Mouse (Mus musculus): ENCODE results near the gene Ism1. TPM values are rescaled to one million over a fixed set of nuclear protein-coding genes. Genes with fewer than 3 reads are reported as not detected.

Ism1 gene
- polyA plus RNA-seq, 1 experiment, result 0.02 TPM

- Histone ChIP-seq H3K36me3 (ENCODE audit: control insufficient read depth, insufficient read depth) (no peaks in the 10 kb centered on the region), H3K27me3 (ENCODE audit: control insufficient read depth, insufficient read depth, insufficient read length) (no peaks in the 10 kb centered on the region), H3K79me3 (ENCODE audit: low read depth) (no peaks in the 10 kb centered on the region), H3ac (ENCODE audit: control insufficient read depth, insufficient read length, low read depth) (no peak overlapping the region), H3K4me3 (ENCODE audit: insufficient read depth, poor library complexity, severe bottlenecking) (no peak overlapping the region), H3K79me2 (ENCODE audit: control insufficient read depth, insufficient read depth) (no peaks in the 10 kb centered on the region)
- no peak for TF ChIP-seq CEBPB (IDR thresholded peaks at IDR 0.05; ENCODE audit: low read depth)
- TF ChIP-seq FOSL1 (IDR thresholded peaks at IDR 0.05; ENCODE audit: insufficient read depth, low read length, poor library complexity, severe bottlenecking), result no peak
- no peak for TF ChIP-seq MYOD1 (IDR thresholded peaks at IDR 0.05; ENCODE audit: control insufficient read depth, insufficient read length, low read depth)
- TF ChIP-seq MAX (IDR thresholded peaks at IDR 0.05), result no peak
- no peak for TF ChIP-seq CTCF (IDR thresholded peaks at IDR 0.05; ENCODE audit: control insufficient read depth, insufficient read depth, insufficient read length)
- TF ChIP-seq USF1 (IDR thresholded peaks at IDR 0.05; ENCODE audit: low read depth), result no peak
Measured at GRCm38 (mm10) chr2:139711640-139712039, 33.7 kb downstream of the Ism1 start.

GRCm38 (mm10) chr2:139712046-139712445 lies 34.1 kb downstream of the Ism1 start:
- Histone ChIP-seq H3K4me3 (ENCODE audit: insufficient read depth, poor library complexity, severe bottlenecking) (no peak overlapping the region), H3K79me2 (ENCODE audit: control insufficient read depth, insufficient read depth) (no peaks in the 10 kb centered on the region), H3K27me3 (ENCODE audit: control insufficient read depth, insufficient read depth, insufficient read length) (no peaks in the 10 kb centered on the region), H3ac (ENCODE audit: control insufficient read depth, insufficient read length, low read depth) (no peak overlapping the region), H3K79me3 (ENCODE audit: low read depth) (no peaks in the 10 kb centered on the region), H3K36me3 (ENCODE audit: control insufficient read depth, insufficient read depth) (no peaks in the 10 kb centered on the region)
- TF ChIP-seq FOSL1 (IDR thresholded peaks at IDR 0.05; ENCODE audit: insufficient read depth, low read length, poor library complexity, severe bottlenecking), result no peak
- TF ChIP-seq MYOG (IDR thresholded peaks at IDR 0.05; ENCODE audit: control insufficient read depth, extremely low read depth, insufficient read length), result no peak
- TF ChIP-seq CEBPB (IDR thresholded peaks at IDR 0.05; ENCODE audit: low read depth), result no peak
- TF ChIP-seq MAX (IDR thresholded peaks at IDR 0.05), result no peak
- no peak for TF ChIP-seq CTCF (IDR thresholded peaks at IDR 0.05; ENCODE audit: control insufficient read depth, insufficient read depth, insufficient read length)
- TF ChIP-seq USF1 (IDR thresholded peaks at IDR 0.05; ENCODE audit: low read depth), result no peak

GRCm38 (mm10) chr2:139714206-139714605 lies 36.2 kb downstream of the Ism1 start:
- no peaks in the 10 kb centered on the region for H3K79me3 ChIP-seq (ENCODE audit: low read depth)
- no peaks in the 10 kb centered on the region for H3K27me3 ChIP-seq (ENCODE audit: control insufficient read depth, insufficient read depth, insufficient read length)
- no peaks in the 10 kb centered on the region for H3K36me3 ChIP-seq (ENCODE audit: control insufficient read depth, insufficient read depth)
- H3K79me2 ChIP-seq (ENCODE audit: control insufficient read depth, insufficient read depth), result no peaks in the 10 kb centered on the region
- no peak overlapping the region for H3K4me3 ChIP-seq (ENCODE audit: insufficient read depth, poor library complexity, severe bottlenecking)
- TF ChIP-seq FOSL1 (IDR thresholded peaks at IDR 0.05; ENCODE audit: insufficient read depth, low read length, poor library complexity, severe bottlenecking) (no peak), MAX (IDR thresholded peaks at IDR 0.05) (no peak), CEBPB (IDR thresholded peaks at IDR 0.05; ENCODE audit: low read depth) (no peak), MYOD1 (IDR thresholded peaks at IDR 0.05; ENCODE audit: control insufficient read depth, insufficient read length, low read depth) (no peak), CTCF (IDR thresholded peaks at IDR 0.05; ENCODE audit: control insufficient read depth, insufficient read depth, insufficient read length) (no peak), MYOG (IDR thresholded peaks at IDR 0.05; ENCODE audit: control insufficient read depth, extremely low read depth, insufficient read length) (no peak), USF1 (IDR thresholded peaks at IDR 0.05; ENCODE audit: low read depth) (no peak)
- H3ac ChIP-seq (ENCODE audit: control insufficient read depth, insufficient read length, low read depth), result no peak overlapping the region

GRCm38 (mm10) chr2:139717772-139718171 lies 39.8 kb downstream of the Ism1 start:
- Histone ChIP-seq H3K79me3 (ENCODE audit: low read depth) (no peaks in the 10 kb centered on the region), H3K27me3 (ENCODE audit: control insufficient read depth, insufficient read depth, insufficient read length) (no peaks in the 10 kb centered on the region), H3ac (ENCODE audit: control insufficient read depth, insufficient read length, low read depth) (no peak overlapping the region), H3K4me3 (ENCODE audit: insufficient read depth, poor library complexity, severe bottlenecking) (no peak overlapping the region), H3K79me2 (ENCODE audit: control insufficient read depth, insufficient read depth) (no peaks in the 10 kb centered on the region), H3K36me3 (ENCODE audit: control insufficient read depth, insufficient read depth) (no peaks in the 10 kb centered on the region)
- TF ChIP-seq CEBPB (IDR thresholded peaks at IDR 0.05; ENCODE audit: low read depth) (no peak), MAX (IDR thresholded peaks at IDR 0.05) (no peak), USF1 (IDR thresholded peaks at IDR 0.05; ENCODE audit: low read depth) (no peak), MYOD1 (IDR thresholded peaks at IDR 0.05; ENCODE audit: control insufficient read depth, insufficient read length, low read depth) (no peak), MYOG (IDR thresholded peaks at IDR 0.05; ENCODE audit: control insufficient read depth, extremely low read depth, insufficient read length) (no peak), FOSL1 (IDR thresholded peaks at IDR 0.05; ENCODE audit: insufficient read depth, low read length, poor library complexity, severe bottlenecking) (no peak), CTCF (IDR thresholded peaks at IDR 0.05; ENCODE audit: control insufficient read depth, insufficient read depth, insufficient read length) (no peak)

GRCm38 (mm10) chr2:139722700-139723099 lies 44.7 kb downstream of the Ism1 start:
- TF ChIP-seq MYOD1 (IDR thresholded peaks at IDR 0.05; ENCODE audit: control insufficient read depth, insufficient read length, low read depth), result no peak
- TF ChIP-seq CEBPB (IDR thresholded peaks at IDR 0.05; ENCODE audit: low read depth), result no peak
- no peak for TF ChIP-seq MYOG (IDR thresholded peaks at IDR 0.05; ENCODE audit: control insufficient read depth, extremely low read depth, insufficient read length)
- no peak for TF ChIP-seq FOSL1 (IDR thresholded peaks at IDR 0.05; ENCODE audit: insufficient read depth, low read length, poor library complexity, severe bottlenecking)
- no peak for TF ChIP-seq MAX (IDR thresholded peaks at IDR 0.05)
- no peak for TF ChIP-seq USF1 (IDR thresholded peaks at IDR 0.05; ENCODE audit: low read depth)
- no peak for TF ChIP-seq CTCF (IDR thresholded peaks at IDR 0.05; ENCODE audit: control insufficient read depth, insufficient read depth, insufficient read length)
- Histone ChIP-seq H3ac (ENCODE audit: control insufficient read depth, insufficient read length, low read depth) (no peak overlapping the region), H3K4me3 (ENCODE audit: insufficient read depth, poor library complexity, severe bottlenecking) (no peak overlapping the region), H3K36me3 (ENCODE audit: control insufficient read depth, insufficient read depth) (no peaks in the 10 kb centered on the region), H3K79me3 (ENCODE audit: low read depth) (no peaks in the 10 kb centered on the region), H3K27me3 (ENCODE audit: control insufficient read depth, insufficient read depth, insufficient read length) (no peaks in the 10 kb centered on the region), H3K79me2 (ENCODE audit: control insufficient read depth, insufficient read depth) (no peaks in the 10 kb centered on the region)

- H3K4me3 ChIP-seq (ENCODE audit: insufficient read depth, poor library complexity, severe bottlenecking), result no peak overlapping the region
- no peak overlapping the region for H3ac ChIP-seq (ENCODE audit: control insufficient read depth, insufficient read length, low read depth)
- TF ChIP-seq MYOD1 (IDR thresholded peaks at IDR 0.05; ENCODE audit: control insufficient read depth, insufficient read length, low read depth), result no peak
- peak; percentile 57 for TF ChIP-seq MAX (IDR thresholded peaks at IDR 0.05)
- no peaks in the 10 kb centered on the region for H3K27me3 ChIP-seq (ENCODE audit: control insufficient read depth, insufficient read depth, insufficient read length)
- H3K36me3 ChIP-seq (ENCODE audit: control insufficient read depth, insufficient read depth), result no peaks in the 10 kb centered on the region
- no peaks in the 10 kb centered on the region for H3K79me3 ChIP-seq (ENCODE audit: low read depth)
- H3K79me2 ChIP-seq (ENCODE audit: control insufficient read depth, insufficient read depth), result no peaks in the 10 kb centered on the region
Measured at GRCm38 (mm10) chr2:139723304-139723703, 45.3 kb downstream of the Ism1 start.

Data from C2C12 (cell line).